Mouse (Mus musculus) E14TG2a.4 (cell line): ENCODE results near the gene Hist1h2bb.

ENCODE experiments used
- H3K27me3 ChIP-seq: 2 replicates; pipeline ENCODE4 v1.6.1; 2014; ENCODE audit warnings: low read length, control low read depth; ENCODE audit not compliant: insufficient read depth
- H3K36me3 ChIP-seq: 2 replicates; pipeline ENCODE4 v1.6.1; 2014; ENCODE audit warnings: low read length, control low read depth; ENCODE audit not compliant: insufficient read depth
- H3K4me1 ChIP-seq: replicated peaks from 2 replicates; pipeline ENCODE4 v1.6.1; 2014; ENCODE audit warnings: low read depth, low read length, control low read depth
- H3K4me3 ChIP-seq: replicated peaks from 2 replicates; pipeline ENCODE4 v1.5.1; 2014; ENCODE audit warnings: mild to moderate bottlenecking, low read length
- H3K9me3 ChIP-seq: 2 replicates; pipeline ENCODE4 v1.6.1; 2014; ENCODE audit warnings: low read length, control low read depth
- CTCF ChIP-seq: conservative IDR thresholded peaks from 2 replicates; pipeline ENCODE4 v1.5.1; 2014; ENCODE audit warnings: low read length
- POU5F1 ChIP-seq: IDR thresholded peaks from 2 replicates; pipeline ENCODE4 v1.6.1; 2014; ENCODE audit warnings: low read length, borderline replicate concordance

Gene Hist1h2bb

GRCm38 (mm10) chr13:23792520-23792919, 46.0 kb downstream of the Hist1h2bb start:
- peaks cover 9% of the 10 kb centered on the region; the same call in 1 of the 2 replicates for H3K27me3 ChIP-seq
- peak; percentile 77 for TF ChIP-seq CTCF
- no peak for TF ChIP-seq POU5F1
- H3K36me3 ChIP-seq: no peaks in the 10 kb centered on the region
- H3K4me3 ChIP-seq: no peak overlapping the region
- H3K4me1 ChIP-seq: no peaks in the 10 kb centered on the region
- H3K9me3 ChIP-seq: no peaks in the 10 kb centered on the region
